Mouse (Mus musculus) testis, postnatal 14 days (tissue): Measurements from ENCODE around the gene Sh3gl2.
A peak's percentile ranks its signal among the peaks of the same experiment; 100 is the strongest.

Source experiments
- DNase-seq: peaks from one replicate; pipeline ENCODE4 v3.0.0; 2021; ENCODE audit warnings: low spot score

The Sh3gl2 gene

DNA sequence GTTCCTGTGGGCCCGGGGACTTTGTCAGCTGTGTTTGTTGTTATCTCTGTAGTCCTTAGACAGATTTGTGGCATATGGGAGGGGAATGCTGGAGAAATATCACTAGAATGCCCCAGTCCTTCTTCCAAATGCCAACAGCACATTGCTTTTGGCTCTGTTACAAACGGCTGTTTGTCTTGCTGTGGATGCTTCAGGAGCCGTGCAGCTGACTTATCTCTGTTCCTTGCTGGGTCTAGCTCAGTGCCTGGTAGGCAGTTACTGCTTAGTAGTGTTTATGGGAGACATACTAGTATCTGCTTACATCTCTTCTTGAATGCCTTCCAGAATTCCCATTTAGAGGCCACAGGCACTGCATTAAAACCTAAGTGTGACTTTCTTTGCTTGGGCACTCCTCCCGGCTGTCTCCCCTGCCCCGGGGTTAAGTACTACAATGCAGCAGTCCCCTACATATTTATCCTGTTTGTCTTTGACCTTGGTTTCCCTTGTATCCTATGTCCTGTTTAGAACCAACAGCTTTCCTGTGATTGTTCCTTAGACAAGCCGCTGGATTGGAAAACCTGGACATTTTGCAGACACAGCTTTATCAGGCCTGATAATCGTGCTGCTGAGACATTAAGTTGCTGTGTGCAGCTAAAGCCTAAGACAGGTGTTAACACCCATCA, 101.1 kb downstream of the Sh3gl2 start:
- no peak for DNase-seq

- no peak for DNase-seq
These were observed 114.2 kb downstream of the Sh3gl2 start for GRCm38 (mm10) chr4:85319092-85319491.

DNA sequence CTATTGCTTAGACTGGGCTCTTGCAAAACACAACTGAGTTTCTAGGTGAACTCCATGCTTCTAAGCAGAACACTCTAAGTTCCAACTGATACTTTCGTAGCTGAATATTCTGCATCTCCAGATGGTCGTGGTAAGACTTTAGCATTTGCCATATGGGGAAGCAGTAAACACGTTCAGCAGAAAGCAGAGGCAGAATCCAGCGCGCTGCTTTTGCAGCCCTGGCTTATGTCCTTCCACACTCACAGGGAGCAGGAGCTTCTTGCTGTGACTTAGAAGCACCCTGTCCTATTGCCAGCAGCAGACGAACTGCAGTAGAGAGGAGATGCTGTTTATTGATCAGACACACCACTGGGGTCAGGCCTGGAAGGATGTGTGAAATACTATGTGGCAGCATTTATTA, 120.5 kb downstream of the Sh3gl2 start:
- DNase-seq: no peak

DNA sequence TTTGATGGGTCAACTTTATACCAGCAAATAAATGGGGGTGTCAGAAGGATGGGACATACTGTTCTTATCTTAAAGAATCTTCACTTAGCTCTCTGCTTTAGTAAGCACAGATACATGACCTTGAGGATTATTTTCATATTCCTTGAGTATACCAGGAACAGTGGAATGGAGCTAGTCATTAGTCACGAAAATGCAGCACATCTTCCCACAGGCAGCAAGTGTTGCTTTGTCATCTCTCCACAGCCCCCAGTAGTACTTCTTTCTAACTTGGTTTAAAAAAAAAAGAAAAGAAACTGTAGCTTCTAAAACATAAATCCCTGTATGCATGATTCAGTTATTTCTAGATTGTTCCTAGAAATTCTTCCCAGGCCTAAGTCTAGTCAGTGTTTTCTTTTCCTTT, 121.1 kb downstream of the Sh3gl2 start:
- no peak for DNase-seq

DNA sequence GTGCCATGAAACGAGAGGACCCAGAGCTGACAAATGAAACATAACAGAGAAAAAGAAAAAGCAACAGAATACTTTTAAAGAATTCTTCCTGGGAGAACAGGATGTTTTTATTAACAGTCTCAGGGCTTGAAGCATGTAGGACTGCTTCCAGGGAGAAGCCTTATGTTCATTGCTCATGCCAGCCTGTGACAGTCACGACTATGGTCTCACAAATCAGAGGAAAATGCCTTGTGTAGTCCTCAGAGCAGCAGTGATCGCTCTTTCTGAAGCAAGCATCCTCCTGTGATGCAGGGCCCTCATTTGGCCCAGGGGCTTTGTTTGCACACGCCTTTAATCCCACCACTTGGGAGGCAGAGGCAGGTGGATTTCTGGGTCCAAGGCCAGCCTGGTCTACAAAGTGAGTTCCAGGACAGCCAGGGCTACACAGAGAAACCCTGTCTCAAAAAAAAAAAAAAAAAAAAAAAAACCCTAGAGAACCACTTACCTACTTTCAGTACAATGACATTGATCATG, 129.8 kb downstream of the Sh3gl2 start:
- no peak for DNase-seq

- no peak for DNase-seq
These were observed 131.4 kb downstream of the Sh3gl2 start for GRCm38 (mm10) chr4:85336356-85336755.

GRCm38 (mm10) chr4:85339126-85339525, 134.2 kb downstream of the Sh3gl2 start:
- DNase-seq: no peak

DNA sequence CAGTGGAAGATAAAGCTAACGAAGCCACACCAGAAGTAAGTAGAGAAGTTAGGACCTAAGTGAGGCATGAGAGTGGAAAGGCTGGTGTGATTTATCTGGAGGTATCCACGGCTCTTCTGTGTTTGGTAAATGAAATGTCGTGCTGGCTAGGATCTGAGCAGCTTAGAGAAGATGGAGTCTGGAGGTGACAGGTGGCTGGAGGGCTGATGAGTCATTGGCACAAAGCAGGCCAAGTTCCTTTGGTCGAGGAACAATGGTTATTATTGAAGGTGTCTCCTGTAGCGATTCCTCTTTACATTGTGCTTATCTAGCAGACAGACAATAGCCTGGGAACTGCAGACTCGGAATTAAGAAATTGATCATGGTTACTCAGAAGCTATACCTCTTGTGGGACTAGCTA, 135.8 kb downstream of the Sh3gl2 start:
- DNase-seq: no peak

- no peak for DNase-seq
These were observed 141.0 kb downstream of the Sh3gl2 start for GRCm38 (mm10) chr4:85345911-85346310.

- DNase-seq: no peak
These were observed 143.2 kb downstream of the Sh3gl2 start for GRCm38 (mm10) chr4:85348079-85348643.

DNA sequence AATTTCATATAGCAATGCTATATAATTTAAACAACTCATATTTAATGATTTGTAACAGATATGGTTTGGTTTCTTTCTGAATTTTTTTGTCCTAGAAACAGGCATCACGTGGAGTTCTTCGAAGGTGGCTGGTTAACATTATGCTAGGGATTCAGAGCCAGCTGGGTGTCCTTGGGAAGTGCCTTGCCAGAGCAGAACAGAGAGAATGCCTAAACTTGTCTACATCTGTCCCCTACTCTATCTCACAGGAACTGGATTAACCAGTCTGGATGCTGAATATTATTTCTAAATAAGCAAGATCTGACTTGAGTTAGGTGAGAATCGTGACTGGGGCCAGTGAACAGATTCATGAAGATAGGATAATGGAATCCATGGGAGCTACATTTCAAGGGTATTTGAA, 157.7 kb downstream of the Sh3gl2 start:
- DNase-seq: no peak

DNA sequence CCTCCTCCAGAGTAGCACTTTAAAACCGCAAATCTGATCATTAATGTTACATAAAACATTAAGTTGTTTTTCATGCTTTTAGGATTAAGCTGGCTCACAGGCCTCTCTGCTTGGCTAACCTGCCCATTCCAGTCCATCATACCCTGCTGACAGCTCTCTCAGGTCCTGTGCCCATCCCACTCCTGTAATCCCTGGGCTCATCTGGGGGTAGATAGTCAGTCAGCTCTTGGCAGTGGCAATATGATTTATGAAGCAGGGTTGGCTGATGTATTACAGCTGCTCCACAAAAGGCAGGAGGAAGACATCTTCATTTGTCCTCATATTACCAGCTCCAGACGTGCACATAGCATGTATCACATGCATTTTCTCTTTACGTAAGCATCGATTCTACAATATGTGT, 158.3 kb downstream of the Sh3gl2 start:
- DNase-seq: no peak

- DNase-seq: no peak
These were observed 166.1 kb downstream of the Sh3gl2 start for GRCm38 (mm10) chr4:85371036-85371435.

DNA sequence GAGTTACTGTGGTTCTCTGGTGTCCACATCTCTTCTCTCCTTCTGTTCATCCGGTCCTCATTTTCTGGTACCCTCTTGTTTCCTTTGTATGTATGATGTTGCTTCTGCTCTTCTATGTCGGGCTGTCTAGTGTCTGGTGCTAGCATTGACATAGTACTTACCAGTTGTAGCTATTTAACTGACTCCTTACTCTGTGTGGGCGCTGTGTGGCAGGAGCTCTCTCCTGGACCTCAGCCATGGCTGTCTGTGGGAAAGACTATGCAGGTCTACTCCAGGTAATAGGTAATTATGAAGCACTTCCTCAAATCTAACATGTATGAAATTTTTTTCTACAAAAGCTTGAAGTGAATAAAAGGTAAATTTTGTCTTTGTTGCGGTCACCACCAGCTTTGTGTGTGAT, 169.9 kb downstream of the Sh3gl2 start:
- DNase-seq: no peak

DNA sequence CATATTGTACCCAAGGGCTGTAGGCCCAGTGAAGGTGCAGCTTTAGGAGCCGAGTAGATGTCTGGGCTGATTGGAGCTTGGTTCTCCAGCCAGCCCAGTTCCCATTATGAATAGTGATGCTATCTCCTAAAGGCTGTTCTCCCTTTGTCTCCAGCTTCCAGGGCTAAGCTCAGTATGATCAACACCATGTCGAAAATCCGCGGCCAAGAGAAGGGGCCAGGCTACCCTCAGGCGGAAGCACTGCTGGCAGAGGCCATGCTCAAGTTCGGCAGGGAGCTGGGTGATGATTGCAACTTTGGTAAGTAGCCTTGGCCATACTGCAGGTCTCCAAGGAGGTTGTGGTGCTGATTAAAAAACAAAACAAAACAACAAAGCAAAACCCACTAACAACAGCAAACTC, 171.3 kb downstream of the Sh3gl2 start:
- no peak for DNase-seq

DNA sequence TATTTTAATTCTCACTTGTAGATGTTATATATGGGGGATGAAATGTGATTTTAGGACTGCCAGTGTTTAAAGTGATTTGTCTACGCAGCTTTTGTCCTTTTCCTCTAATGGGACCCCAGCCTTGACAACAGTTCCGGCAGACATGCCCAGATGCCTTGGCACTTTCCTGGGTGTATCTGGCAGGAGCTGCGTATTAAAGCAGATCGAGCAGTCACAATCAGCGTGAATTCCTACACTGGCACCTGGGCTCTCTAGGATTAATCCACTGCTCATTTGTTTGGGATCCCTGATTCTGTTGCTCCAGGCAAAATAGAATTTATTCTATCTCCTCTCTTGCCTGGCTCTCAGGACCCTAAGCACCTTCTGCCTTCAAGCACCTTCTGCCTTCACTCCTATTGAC, 171.7 kb downstream of the Sh3gl2 start:
- no peak for DNase-seq

- DNase-seq: no peak
These were observed 180.3 kb downstream of the Sh3gl2 start for GRCm38 (mm10) chr4:85385241-85385640.

GRCm38 (mm10) chr4:85387676-85388075, 182.8 kb downstream of the Sh3gl2 start:
- DNase-seq: no peak

DNA sequence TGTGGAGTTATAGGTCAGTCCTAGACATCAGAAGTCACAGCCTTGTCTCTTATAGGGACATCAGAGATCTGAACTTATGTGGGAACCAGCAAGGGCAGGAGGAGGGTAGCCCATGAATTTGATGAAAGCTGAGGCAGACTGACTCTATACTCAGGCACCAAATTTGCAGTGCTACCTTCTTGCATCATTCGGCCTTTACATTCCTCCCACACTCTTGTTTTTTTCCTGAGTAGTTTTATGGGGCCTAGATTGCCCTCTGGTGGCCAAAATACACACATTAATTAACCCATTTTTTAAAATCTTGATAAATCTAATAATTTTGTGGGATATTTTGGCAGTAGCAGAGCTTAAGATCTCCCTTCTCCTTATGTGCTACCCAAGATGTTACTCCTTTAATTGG, 186.9 kb downstream of the Sh3gl2 start:
- DNase-seq: no peak

- no peak for DNase-seq
These were observed 193.8 kb downstream of the Sh3gl2 start for GRCm38 (mm10) chr4:85398765-85399164.

DNA sequence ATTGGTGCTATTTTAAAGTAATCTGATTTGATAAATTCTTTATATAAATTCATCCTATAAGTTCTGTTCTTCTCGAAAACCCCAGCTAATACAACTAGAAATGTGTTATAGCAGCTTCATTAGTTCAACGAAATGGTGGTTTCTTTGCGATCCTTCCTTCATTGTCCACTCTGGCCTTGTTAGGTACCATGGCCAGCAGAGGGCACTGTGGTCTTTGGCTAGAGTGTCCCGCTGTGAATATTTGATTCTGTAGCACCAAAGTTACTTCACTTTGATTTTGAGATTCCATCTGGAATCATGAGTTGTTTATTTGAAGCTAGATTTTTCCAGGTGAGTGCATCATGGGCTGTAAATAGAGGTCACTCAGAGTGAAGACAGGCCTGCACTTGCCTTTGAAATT, 197.9 kb downstream of the Sh3gl2 start:
- DNase-seq: no peak

DNA sequence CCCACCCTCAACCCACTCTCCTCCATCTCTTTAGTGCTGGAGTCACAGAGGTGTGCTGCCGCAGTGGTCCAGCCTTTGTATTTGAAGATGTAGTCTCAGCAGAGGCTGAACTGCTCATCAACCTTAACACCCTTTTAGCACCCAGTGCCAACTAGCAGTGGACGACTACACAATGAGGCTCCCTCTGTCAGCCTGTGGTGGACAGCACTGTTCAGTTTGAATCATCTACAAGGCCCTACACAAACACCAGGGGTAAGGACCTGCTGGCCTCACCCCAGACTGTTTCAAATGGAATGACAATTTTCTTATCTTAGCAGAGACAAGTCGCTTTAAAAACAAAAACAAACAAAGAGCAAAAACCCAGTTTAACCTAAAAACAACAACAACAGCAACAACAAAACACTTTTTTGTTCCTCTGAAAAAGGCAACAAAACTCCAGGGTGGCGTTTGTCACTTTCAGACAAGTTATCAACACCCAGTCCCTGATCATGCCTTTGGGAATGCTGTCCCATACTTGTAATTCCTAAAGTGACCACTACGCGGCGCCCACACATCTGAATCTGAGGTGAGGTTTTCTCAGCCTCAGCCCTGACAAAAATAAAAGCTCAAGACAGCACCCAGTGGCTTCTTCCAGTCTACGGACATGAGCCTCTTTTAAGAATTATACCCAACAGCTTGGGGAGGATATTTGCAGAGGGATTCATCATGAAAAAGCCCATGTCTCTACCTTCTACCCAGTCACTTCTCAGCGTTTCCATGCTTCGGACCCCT, 199.7 kb downstream of the Sh3gl2 start:
- peak; percentile 40 for DNase-seq

DNA sequence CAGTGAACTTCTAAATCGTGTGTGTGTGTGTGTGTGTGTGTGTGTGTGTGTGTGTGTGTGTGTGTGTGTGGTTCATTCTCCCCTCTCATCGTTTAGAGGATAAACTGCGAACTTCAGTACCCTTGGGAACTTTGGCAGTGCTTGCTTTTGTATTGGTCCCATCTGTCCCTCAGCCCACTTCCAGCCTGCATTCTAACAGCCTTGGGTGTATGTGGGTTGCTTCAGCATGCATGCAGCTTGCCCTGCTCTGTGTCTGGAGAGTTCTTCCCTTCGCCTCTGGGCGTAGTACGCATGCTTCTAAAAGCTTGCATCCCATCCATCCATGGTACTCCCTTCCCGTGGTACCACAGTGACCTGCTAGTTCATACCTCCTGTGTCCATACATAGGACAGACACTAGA, 200.3 kb downstream of the Sh3gl2 start:
- DNase-seq: no peak
